Mouse (Mus musculus) yolk sac, embryonic 10.5 days (tissue): Measurements from ENCODE around the gene Gpr15.

ENCODE experiments used
- DNase-seq: peaks from one replicate; pipeline ENCODE4 v3.0.0-alpha.2; 2017; ENCODE audit warnings: low spot score

Gpr15 gene

DNA sequence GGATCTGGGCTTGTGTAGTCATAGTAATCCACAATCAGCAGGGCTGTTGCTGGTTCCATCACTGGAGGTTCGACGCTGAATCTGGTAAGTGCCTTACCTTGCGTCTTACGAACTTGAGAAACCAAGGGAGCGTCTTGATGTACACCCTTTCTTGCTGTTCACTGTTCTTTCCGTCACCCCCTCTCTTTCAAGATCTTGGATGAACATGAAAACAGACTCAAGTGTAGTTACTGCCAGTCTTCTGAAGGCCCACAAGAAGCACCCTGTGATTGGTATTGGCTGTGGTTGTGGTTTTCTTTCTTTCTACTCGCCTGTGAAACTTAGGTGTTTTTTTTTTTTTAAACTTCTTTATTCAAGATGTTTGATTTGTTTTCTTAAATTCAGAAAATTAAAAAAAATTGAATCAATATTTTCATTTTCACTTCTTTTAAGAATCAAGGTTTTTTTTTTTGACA lies at the start of gene Gpr15:
Gene Gpr15 (minus strand): TSS at position 405 of the 455 bp plus-strand sequence.
- no peak for DNase-seq

DNA sequence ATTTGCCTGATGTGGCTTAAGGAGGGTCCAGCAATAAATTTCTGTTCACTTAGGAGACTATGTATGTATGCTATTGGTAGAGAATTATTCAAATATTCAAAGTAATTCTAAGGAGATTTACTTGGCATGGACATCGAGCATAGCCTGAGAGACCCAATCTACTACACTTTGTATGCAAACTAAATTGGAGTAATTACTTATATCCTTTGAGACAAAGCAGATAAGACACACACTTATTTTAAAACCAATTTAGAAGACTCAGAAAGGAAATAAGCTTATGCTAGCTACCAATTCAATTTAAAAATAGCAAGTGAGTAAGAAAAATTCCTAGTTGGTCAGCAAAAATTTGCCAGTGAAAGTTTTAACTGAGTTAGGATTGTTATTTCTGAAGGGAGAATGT lies 44.2 kb upstream of the Gpr15 start, which contains the start of gene Olfr172:
Gene Olfr172 (minus strand): TSS at position 101 of the 400 bp plus-strand sequence.
- no peak for DNase-seq

DNA sequence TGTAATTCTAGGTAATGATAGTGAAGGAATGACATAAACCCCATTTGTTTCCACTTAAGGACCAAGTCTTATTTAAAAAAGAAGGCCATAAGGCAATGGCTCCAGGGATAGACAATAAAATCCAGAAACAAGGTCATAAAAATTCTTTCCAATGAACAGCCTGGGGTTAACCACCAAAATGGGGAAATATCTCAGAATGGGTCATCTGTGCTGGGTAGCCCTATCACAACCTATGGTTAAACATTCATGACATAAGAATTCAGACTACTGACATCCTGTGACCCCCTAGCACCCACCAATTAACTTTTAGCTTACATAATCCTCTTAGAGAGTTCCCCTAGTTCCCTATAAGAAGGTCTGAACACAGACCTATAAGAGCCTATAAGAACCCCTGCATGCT lies 37.3 kb upstream of the Gpr15 start:
- no peak for DNase-seq

DNA sequence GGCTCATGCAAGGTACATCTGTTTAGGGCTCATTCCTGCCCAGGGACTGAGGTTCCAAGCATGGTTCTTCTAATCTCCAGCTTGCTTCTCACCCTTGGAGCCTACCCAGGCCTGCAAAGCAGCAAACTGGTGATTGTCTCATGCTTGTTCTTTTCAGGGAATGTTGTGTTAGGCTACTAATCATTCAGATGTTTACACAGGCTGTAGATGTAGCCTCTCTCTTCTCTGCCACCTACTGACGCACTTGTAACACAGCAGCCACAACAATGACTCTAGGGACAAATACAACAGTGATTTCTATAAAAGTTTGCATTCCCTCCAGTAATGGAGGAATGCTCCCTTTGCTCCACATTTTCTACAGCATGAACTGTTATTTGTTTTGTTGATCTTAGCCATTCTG lies 32.4 kb upstream of the Gpr15 start:
- peak; percentile 13 for DNase-seq

DNA sequence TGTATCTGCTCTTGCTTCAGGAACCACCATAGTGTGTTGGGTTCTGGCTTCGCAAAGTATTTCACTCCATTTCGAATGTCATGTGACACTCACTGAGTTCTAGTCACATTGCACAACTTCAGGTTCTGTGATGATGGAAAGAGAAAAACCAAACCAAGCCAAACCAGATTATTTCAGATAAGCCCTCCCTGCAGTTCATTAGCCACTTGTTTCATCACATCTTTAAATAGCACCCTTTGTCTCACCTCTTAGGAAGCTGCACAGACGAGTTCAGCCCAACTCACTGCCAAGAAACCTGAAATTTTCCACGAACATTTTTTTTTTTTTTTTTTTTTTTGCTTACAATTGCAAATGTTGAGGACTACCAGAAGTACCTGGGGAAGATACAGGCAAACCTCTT lies 27.8 kb upstream of the Gpr15 start:
- DNase-seq, result no peak

DNA sequence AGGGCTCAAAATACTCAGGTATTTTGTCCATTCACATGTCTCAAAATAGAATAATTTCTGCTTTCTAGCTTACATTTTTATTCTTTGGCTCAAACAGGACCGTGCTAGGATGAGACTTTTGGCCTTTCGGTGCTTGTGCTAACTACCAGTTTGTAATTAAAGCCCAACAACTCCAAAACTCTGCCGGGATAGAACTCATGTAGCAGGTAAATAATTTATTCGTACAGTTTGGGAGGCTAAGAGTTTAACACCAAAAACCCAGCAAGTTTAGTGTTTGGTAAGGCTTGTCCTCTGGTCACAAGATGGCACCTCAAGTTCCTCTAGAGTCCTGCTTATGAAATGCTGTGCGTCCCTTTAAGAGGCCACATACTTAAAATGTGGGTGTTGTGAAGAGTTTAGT lies 21.9 kb upstream of the Gpr15 start:
- DNase-seq, result no peak

DNA sequence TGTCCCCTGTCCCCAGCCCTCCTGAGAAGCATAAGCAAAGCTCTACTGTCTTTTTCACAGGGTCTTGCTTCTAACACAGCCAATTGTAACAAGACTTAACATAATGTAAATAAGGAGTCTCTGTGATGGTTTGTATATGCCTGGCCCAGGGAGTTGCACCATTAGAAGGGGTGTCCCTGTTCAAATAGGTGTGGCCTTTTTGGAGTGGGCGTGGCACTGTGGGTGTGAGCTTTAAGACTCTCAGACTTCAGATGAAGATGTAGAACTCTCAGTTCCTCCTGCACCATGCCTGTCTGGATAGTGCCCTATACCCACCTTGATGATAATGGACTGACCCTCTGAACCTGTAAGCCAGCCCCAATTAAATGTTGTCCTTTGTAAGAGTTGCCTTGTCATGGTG lies 19.9 kb upstream of the Gpr15 start:
- no peak for DNase-seq

DNA sequence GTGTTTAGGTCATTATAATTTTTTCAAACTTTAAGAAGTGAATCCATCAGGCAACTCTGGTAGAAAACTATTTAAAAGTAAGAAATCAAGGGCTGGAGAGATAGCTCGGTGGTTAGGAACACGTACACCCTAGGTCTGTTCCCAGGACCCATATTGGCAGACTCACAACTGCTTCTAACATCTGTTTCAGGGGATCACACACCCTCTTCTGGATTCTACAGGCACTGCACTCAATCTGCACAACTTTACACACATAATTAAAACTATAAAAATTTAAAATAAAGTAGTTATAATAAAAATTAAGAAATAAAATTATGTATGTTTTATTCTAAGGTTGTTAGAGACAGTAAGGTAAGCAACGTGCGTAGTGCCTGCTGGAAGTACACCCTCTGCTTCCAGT lies 19.3 kb upstream of the Gpr15 start:
- no peak for DNase-seq

DNA sequence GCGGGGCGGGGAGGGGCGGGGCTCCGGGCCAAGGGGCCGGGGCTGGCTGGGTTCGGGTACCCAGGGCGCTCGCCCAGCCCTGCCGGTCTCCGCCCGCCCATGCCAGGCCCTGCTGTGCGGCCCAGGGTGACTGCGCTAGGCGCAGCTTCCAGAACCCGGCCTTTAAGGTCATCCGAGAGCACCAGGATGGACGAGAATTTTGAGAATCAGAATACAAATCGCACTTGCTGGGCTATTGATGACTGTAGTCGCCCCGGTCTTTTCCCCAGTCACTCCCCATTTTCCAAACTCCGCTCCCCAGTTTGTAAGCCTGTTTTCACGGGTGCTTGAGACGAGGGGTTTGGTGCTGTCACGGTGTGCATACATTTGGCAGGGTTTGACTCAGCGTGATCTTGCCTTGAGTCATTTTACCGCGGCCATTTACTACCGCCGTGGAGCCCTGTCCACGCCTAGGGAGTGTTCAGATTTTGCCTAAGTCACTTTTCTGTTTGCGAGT lies 9.4 kb upstream of the Gpr15 start:
- DNase-seq, result no peak

DNA sequence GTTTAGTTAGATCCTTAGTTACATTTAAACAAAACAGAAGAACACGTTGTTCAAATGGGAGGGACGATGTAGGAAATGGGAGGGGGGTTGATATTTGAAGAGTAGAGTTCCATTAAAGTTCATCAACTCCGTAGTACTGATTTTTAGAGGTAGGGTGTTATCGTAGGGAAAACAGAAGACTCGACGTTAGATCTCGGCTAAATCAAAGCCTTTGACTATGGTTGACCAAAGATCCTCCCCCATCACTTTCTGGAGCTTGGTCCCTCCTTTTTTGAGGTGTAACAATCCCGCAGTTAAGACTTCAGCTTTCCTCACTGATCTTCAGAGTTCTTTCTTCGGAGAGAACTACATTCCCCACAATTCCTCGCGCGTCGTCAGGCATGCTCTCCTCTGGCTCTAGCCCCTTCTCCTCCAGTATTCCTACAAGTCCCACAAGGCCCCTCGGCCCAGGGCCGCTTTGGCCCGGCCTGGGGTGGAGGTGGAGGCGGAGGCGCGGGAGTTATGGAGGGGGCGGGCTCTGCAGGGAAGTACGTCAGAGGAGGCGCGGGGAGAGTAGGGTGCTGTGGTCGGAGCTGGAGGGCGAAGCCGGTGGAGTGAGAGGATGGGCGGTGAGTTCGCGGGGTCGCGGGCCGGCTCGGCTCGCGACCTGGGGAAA lies 8.7 kb upstream of the Gpr15 start, which contains the start of gene Cldnd1:
Gene Cldnd1 (plus strand): TSS at position 434 of the 655 bp plus-strand sequence.
- DNase-seq, result peak; percentile 99

DNA sequence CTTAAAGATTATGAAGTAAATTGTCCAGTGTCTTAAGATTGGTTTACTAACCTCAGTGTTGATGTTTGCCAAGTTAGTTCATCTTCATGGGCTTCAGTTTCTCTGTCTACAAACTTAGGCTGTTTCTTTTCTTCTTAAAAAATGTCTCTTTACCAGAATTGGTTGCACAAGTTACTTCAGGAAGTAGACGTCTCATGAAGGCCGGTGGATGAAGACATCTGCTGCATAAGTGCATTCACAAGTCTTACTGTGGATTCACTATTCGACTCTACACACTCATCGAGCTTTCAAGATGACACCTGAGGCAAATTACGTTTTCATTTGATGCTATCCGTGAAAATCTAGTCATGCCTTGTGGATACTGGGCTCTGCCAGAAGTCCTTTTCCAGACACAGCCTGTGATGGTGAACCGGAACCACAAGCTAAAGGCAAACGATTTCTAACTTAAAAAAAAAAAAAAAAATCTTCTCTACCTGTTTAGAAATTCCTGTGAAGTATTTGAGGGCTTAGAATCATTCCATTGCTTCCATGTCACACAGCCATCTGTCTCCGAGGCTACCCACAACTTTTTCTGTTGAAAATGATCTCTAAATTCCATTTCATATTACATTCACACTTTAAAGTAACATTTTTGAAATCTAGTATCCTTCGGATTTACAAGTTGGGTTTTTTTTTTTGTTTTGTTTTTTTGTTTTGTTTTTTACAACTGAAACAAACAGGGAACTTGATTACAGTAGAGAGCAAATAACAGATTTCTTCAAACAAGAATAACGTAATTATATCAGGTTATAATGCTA lies 8.0 kb upstream of the Gpr15 start:
- no peak for DNase-seq

DNA sequence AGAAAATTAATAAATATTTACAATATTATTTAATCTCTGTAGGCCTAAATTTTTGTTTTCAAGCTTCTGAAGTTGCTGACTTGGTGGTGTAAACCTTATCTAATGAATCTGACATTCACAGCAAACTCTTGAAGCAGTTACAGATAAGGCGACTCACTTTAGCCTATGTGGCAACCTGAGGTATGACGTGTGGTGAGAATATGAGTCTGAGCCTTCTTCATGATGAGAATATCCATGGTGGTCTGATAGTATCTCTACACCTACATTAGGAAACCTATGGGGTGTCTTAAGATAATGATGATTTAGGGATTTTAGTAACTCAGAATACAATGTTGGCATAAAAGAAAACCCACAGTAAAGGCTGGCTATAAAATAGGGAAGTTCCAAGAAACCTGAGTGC lies 3.4 kb upstream of the Gpr15 start:
- DNase-seq, result no peak

DNA sequence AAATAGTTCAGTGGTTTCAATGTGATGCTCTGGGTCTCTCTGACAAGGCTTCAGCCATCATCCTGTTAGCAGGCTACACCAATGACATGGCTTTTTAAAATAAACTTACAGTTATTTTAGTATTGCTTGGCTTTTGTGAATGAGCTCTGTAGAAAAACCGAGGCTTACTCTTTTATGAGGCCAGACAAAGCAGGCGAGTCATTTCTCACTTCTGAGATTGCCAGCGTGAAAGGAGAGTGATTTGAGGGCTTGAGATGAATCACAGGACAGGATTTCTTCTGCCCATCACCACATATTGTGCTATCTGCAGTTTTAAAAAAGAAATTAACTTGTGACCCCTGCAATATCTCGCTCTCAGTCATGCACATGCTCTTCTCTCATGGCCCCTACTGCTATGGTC lies 3.9 kb downstream of the Gpr15 start:
- DNase-seq, result no peak

DNA sequence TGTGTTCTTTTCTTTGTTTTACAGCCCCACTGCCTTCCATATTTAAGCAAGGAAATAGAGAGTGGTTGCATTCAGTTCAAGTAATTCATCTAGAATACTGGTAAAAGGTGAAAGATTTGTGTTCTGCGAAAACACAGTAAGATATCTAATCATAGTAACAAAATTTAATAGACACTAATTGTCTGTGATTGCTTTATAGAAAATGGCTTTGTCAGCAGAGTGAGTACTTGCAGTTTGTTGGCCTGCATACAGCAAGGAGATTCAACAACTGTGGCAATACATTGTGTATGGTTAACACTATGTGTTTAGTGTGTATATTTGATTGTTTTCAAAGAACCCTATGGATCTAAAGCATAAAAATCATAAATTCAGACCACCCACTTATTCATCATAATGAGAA lies 5.7 kb downstream of the Gpr15 start:
- no peak for DNase-seq

DNA sequence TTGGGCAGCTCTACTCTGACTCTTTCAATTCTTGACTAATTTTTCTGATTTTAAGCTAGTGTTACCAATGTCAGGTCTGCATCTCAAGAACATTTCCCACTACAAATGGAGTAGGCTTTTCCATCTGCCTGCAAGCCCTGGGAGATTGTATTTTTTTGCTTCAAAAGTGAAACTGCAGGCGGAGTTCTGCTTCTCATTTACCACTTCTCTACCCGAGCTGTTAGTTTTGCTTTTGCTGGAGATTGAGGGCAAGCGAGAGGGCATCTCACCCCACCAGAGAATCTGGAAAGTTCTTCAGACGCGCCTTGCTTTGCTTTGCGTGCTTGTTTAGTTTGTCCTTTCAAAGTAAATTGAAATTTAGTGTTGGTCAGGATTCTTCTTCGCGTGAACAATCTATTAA lies 6.6 kb downstream of the Gpr15 start:
- no peak for DNase-seq

DNA sequence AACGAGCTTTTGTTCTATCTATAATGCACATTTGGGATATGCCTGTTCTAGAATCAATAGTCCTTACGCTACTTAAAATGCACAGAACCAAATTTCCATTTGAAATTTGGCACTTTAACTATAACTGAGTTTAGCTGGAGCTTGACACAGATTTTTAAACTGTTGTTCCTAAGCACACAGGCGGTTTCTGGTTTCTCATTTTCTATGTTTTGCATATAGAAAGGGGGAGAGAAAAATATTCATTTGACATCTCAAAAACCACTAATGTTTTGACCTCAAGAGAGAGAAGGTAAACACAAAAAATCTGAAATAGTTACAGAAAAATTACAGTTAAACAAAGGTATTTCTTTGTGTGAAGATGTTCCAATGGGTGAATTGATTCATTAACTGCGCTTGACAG lies 9.3 kb downstream of the Gpr15 start:
- DNase-seq, result no peak

DNA sequence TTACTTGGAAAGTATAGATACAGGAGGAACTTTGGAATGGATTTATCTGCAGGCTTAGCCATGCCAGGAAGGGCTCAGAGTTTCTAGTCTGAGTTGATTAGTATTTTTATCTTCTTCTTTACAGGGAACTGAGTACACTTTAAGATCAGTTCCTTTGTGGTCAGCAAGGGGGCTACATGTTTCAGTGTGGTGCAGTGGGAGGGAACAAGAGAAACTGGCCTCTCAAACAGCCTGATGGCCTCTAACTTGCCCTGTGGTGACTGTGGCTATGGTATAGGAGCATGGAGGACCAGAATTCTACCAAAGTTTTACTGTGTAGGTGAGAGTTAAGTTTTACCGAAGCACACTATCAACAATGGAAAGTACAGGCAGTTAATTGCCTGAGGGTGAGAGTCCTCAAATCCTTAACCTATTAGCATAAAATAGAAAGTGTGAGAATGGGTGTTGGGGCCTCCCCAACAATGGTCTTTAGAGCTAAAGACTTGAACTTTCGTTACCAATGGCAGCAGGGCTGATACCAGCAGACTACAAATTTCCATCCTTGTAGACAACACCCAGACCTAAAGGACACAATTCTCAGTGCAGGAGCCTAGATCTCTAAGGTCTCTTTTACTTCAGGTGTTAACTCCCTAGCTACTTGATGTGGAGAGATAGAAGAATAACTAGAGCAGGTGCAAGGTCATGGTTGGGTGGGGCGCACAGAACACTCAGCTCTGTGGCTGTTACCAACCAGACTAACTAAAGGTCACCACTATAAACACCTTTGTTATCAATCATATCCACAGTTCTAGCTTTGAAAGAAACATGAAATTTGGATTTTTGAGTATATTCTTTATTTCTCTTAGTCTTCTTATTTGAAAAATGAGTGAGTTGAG lies 10.0 kb downstream of the Gpr15 start:
- DNase-seq, result no peak

DNA sequence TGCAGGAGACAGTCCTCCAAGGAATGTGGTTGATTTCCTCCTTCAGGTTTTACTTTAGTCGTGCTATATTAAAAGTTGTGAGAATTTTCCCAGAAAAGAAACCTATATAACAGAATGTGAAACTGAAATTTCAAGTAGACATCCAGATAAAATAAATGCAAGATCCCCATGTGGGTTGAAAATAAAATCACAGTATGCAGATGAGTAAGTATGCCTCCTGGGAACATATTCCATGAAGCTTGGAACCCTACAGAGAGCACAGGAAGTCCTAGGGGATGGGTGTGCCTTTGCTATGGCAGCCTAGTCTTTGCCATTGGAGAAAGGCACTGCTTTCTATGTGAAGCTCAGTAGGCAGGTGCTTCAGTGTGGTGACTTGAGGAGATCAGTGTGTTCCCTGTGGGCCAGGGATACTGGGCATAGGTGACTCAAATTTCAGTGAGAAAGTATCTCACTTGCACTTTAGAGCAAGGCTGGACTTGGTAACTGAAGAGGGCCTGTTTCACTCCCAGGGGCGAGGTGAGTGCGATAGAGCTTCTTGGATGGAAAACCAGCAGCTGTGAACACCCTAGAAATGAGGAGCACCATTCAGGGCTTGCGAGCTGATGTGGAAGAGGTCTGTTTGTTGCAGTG lies 11.5 kb downstream of the Gpr15 start:
- DNase-seq, result no peak

DNA sequence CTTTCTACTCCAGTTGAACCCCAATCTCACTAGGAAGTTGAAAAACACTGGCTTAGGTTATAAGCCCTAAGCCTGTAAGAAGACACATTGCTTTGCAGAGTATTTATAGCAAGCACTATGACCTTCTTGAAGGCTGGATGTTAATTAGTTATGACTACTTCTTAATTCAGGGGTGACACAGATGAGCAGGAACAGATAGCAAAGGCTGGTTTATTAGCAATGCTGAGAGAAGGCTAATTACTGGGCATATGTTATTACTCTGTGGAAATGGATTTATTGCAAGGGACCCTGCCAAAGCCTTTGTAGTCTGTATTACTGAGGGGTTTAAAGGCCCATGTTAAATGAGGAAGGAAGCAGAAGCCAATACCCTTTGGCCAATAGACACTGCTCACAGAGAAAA lies 13.9 kb downstream of the Gpr15 start:
- DNase-seq, result no peak

DNA sequence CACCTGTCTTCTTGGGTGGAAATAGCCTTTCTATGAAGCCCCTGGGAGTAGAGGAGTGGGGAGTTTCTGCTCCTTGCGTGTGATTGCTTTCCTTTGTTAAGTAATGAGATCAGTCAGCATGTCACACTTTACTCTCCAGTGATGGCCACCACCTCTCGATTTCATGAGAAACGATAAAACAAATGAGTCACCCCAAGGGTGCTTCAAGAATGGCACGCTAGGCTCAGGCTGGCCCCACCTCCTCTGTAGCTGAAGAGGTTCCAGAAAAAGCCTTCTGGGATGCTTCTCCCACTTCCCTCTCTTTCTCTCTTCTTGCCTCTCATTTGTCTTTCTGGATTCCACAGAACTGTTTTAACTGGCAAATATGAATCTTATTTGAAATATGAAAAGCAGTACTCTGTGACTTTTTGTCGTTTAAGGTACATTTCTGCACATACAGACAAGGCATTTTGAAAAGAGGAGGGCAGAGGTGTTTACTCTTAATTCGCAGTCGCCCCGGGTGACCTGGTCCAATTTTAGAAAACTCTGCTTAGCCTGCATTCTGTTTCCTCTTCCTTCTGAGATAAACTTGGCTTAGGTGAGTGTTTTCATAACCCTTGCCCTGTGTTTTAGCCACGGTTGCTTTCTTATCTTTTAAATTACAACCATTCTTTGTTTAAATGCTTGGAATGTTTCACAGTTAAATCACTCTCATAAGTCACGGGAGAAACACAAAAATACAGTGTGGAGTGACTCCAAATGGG lies 15.3 kb downstream of the Gpr15 start:
- DNase-seq, result peak; percentile 46

DNA sequence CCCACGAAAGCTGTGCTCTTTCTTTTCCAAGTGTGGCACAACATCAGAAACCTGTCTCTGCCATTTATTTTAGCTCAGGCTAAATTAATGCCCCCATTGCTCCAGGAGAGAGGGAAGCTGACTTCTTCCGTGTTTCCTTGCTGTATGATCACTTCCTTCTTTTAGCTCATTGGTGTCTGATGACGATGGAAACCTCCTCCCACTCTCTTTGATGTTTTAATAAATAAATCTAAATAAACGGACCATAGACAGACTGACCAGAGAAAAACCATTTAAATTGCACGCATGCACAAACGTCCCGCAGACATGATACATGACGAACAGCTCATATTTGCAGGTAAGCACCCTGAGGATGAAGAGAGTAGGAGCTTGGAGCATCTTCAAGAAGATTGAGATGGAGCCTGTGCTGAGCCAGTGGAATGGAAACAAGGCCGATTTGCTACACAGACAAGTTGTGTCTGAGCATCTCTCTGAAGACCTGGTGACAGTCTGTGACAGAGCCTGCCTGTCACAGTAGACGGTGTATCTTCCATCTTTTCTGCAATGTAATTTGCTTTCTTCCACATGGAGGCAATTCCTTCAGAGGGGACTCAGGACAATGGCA lies 16.4 kb downstream of the Gpr15 start:
- no peak for DNase-seq
